Mouse (Mus musculus): Measurements from ENCODE around the gene Arl13b.

DNA sequence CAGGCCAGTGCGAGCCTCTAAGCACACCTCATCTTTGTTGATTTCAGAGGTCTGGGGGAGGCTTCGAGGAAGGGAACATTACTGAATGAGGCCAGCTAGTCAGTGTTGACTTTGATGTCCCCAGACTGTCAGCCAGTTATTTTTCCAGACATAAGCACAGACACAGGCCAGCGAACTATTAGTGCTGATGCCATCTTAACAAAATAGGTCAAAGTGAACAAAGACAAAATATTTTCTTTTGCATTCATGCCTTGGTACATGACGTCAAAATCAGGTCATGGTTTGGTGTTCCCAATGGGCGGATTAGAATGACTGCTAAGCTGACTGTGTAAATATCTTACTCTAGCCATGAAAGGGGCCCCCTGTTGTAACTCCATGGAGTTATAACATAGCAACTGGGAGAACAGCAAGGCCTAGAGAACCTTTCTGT is 25.9 kb upstream of the Arl13b start:
- TF ChIP-seq CTCF (IDR thresholded peaks at IDR 0.05; ENCODE audit: low read depth, low read length) (no peak), TAL1 (conservative IDR thresholded peaks at IDR 0.05; ENCODE audit: low read depth, low read length) (no peak), GATA1 (IDR thresholded peaks at IDR 0.05; ENCODE audit: borderline replicate concordance, low read length) (no peak)
